Mouse (Mus musculus) spleen, adult 12 weeks (tissue): ENCODE results near the gene Emp1.

Source experiments
- DNase-seq: peaks from one replicate; pipeline ENCODE4 v3.0.0; 2022; ENCODE audit warnings: low spot score

Gene Emp1

GRCm38 (mm10) chr6:135362459-135363159 lies at the start of gene Emp1:
Gene Emp1, plus strand, starts transcription at chr6:135362545.
- DNase-seq, result no peak

- DNase-seq, result no peak
Observed at GRCm38 (mm10) chr6:135313981-135314380, 48.4 kb upstream of the Emp1 start.

- DNase-seq, result no peak
Observed at GRCm38 (mm10) chr6:135316141-135316540, 46.2 kb upstream of the Emp1 start.

GRCm38 (mm10) chr6:135319431-135319933 lies 42.9 kb upstream of the Emp1 start:
- DNase-seq, result no peak

- no peak for DNase-seq
Observed at GRCm38 (mm10) chr6:135322749-135323148, 39.6 kb upstream of the Emp1 start.

- peak; percentile 9 for DNase-seq
Observed at GRCm38 (mm10) chr6:135323311-135323982, 38.9 kb upstream of the Emp1 start.

- DNase-seq, result no peak
Observed at GRCm38 (mm10) chr6:135324111-135324510, 38.2 kb upstream of the Emp1 start.

GRCm38 (mm10) chr6:135324686-135325300 lies 37.6 kb upstream of the Emp1 start:
- DNase-seq, result no peak

- DNase-seq, result no peak
Observed at GRCm38 (mm10) chr6:135326847-135327246, 35.5 kb upstream of the Emp1 start.

- DNase-seq, result no peak
Observed at GRCm38 (mm10) chr6:135331916-135332315, 30.4 kb upstream of the Emp1 start.

GRCm38 (mm10) chr6:135332737-135333281 lies 29.5 kb upstream of the Emp1 start:
- no peak for DNase-seq

GRCm38 (mm10) chr6:135333994-135334651 lies 28.2 kb upstream of the Emp1 start:
- DNase-seq, result no peak

- DNase-seq, result no peak
Observed at GRCm38 (mm10) chr6:135336376-135336775, 26.0 kb upstream of the Emp1 start.

GRCm38 (mm10) chr6:135340355-135341075 lies 21.8 kb upstream of the Emp1 start:
- no peak for DNase-seq

GRCm38 (mm10) chr6:135341076-135341378 lies 21.3 kb upstream of the Emp1 start:
- DNase-seq, result no peak

- DNase-seq, result no peak
Observed at GRCm38 (mm10) chr6:135351638-135352302, 10.6 kb upstream of the Emp1 start.

- DNase-seq, result no peak
Observed at GRCm38 (mm10) chr6:135352537-135352936, 9.8 kb upstream of the Emp1 start.

- no peak for DNase-seq
Observed at GRCm38 (mm10) chr6:135354953-135355352, 7.4 kb upstream of the Emp1 start.

GRCm38 (mm10) chr6:135360331-135360730 lies 2.0 kb upstream of the Emp1 start:
- DNase-seq, result no peak

- DNase-seq, result no peak
Observed at GRCm38 (mm10) chr6:135362098-135362458, 267 bp upstream of the Emp1 start.

GRCm38 (mm10) chr6:135363344-135364040 lies 1.1 kb downstream of the Emp1 start:
- DNase-seq, result no peak
